Mouse (Mus musculus): ENCODE measurements around the gene Aph1b.
A peak's percentile ranks its signal among the peaks of the same experiment; 100 is the strongest.
"Not testable (repeated sequence)": the region's sequence is repeated elsewhere in the genome, so short reads cannot be mapped to it uniquely, and the experiment has no call there.

Gene Aph1b

DNA sequence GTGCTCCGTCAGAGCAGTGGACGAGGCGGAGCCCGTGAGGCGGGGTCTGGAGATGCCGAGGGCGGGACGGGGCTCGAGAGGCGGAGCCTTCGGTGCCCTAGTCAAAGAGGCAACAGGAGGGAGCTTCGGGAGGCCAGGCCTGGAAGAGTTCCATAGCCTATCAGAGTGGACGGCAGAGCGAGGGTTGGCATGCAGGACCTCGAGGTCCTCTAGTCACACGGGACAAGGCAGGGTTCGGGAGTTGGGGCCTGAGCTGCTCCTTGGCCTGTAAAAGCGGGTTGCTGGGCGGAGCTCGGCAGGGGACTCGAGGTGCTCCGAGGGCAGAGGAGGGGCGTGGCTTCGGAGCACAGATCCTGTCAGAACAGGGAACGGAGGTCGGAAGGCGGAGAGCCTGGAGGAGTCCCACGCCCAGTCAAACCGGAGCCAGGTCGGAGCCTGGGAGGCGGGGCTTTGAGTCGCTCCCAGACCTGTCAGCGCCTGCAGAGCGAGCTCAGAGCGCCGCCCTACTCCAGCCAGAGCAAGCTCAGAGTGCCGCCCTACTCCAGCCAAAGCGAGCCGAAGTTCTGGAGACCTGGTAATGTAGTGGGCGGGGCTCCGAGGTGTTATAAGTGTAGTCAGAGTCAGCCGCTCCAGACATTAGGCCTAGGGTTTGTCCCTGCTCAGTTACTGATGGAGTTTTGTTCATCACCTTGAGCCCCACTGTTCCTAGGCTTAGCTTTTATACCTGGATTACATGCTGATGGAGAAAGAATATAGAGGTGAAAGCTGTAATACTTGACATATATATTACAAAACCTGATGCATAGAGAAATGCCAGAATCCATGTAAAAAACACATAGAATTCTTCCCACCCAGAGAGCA is at the start of gene Aph1b:
TSS of gene Aph1b (minus strand) at position 27 of the 861 bp plus-strand sequence.
- peak; percentile 85 to 91 for DNase-seq (ENCODE audit: low spot score in 2 of 2)

DNA sequence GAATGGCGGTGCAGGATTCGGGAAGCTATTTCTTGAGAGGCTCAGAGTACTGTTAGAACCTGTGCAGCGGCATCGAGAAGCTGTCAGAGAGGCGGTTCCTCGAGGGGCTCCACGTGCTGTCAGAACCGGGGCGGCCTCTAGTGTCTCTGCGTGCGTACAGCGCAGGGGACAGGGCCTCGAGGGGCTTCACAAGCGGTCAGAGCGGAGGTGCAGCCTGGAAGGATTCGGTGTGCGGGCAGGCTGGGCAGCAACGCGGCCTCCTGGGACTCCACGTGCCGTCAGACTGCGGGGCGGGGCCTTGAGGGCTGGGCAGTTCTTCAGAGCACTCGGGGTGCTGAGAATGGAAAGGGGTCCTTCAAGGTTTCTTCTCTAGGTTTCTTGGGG is 39.8 kb upstream of the Aph1b start:
- peak in 1 of 2 experiments; percentile 67 for DNase-seq (ENCODE audit: low spot score in 2 of 2)

DNA sequence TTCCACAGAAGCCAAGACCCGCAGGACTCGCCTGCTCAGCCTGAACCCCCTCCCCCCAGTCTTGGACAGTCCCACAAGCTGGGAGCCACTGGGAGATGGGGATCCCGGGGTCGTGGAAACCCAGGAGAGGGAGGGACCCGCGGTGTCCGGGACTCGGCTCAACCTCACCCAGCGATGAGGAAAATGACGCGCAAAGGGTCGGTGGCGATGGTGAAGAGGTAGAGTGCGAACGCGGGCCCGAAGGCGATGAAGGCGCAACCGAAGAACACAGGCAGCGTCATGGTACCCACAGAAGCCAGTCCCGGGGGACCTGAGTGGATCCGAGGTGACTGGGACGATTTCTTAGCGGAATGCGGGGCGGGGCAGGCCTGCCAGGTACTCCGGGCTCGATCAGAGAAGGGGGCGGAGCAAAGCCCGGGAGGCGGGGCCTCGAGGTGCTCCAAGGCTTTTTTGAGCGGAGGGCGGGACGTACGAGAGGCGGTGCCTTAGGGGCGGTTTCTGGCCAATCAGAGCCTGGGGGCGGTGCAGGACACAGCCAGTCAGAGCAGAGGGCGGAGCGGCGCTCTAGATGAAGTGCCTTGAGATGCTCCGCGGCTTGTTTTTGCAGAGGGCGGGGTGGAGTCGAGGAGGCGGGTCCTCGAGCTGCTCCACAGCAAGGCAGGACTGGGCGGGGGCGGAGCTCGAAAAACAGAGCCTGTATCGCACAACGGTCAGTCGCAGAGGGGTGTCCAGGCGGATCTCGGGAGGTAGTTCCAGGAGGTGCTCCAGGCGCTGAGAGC is 39.2 kb upstream of the Aph1b start, which contains the start of gene Aph1c:
TSS of gene Aph1c (minus strand) at position 409 of the 779 bp plus-strand sequence.
- peak; percentile 99 for DNase-seq (ENCODE audit: low spot score in 2 of 2)

DNA sequence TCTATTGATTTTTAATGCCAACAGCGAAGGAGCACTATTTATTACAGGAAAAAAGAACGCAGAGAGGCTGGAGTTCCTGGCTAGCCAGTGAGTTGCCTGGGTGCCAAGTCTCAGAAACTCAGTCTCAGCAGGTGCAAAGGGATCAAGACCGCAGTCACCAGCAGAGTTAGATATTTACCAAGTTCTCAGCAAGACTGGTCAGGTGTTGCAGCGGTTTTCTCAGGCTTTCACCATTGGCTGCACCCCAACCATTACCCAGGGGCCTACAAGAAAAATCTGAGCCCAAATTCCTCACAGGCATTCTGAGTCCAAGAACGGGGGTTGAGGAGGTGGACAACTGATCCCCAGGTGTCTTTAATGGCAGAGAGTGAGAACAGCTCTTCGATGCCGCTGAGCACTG is 38.6 kb upstream of the Aph1b start:
- DNase-seq (ENCODE audit: low spot score in 2 of 2) = peak in 1 of 2 experiments; percentile 14

DNA sequence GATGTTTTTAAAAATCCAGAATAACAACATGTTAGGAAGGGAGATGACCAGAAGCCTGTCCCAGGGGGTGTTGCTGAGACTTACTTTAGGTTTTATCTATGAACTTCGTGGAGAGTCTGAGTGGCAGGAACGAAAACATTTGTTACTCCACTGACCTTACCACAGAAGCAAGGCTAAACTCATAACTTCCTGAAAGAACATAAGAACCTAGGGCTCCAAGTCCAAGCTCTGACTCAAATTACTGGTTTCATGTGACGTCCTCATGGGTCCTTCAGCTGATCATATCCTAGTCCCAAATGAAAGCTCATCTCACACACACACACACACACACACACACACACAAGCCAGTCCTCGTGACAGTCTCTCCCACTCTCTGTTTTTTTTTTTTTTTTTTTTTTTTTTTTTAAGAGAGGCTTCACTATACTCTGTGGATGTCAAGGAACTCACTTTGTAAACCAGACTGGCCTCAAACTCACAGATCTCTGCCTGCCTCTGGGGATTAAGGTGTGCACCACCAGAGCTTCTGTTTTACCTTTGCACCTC is 37.1 kb upstream of the Aph1b start:
- DNase-seq (ENCODE audit: low spot score in 2 of 2) = no peak

DNA sequence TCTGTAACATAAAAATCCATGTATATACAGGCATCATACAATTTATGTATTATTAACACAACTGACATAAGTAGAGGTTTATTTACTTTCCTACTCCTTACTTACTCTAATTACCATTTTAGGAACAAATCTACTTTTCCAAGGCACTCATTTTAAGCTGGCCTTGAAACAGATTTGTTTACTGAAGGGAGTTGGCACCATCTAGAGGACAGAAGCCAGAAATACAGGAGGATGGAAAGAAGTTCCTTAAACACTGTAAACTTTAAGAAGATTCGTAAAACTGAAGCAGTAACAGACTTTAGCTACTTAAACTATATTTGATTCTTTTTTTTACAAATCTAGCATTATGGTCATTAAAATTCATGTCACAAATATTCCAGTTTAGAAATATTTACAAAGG is 30.7 kb upstream of the Aph1b start:
- peak in 1 of 2 experiments; percentile 30 for DNase-seq (ENCODE audit: low spot score in 2 of 2)

GRCm38 (mm10) chr9:66822255-66822654 is 27.0 kb upstream of the Aph1b start:
- DNase-seq (ENCODE audit: low spot score in 2 of 2) = peak in 1 of 2 experiments; percentile 35

GRCm38 (mm10) chr9:66820996-66821395 is 25.7 kb upstream of the Aph1b start:
- no peak for DNase-seq (ENCODE audit: low spot score in 2 of 2)

DNA sequence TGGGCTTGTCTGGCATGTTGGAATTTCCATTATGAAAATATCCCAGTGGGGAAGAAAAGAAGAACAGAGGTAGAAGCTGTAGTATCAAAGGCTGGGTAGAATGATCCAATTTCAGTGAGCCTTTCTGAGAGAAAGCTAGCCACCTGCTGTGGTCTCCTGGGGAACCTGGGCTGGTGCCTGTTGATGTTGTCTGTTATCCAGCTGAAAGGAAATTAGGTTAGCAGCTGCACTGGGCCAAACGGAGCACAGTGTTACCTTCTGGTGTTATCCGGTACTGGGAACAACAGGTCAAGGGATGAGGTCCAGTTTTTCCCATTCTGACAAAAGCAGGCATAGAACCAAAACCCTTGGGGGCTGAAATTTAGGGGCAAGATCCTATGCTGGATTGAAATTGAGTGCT is 18.1 kb upstream of the Aph1b start:
- DNase-seq (ENCODE audit: low spot score in 2 of 2) = no peak

DNA sequence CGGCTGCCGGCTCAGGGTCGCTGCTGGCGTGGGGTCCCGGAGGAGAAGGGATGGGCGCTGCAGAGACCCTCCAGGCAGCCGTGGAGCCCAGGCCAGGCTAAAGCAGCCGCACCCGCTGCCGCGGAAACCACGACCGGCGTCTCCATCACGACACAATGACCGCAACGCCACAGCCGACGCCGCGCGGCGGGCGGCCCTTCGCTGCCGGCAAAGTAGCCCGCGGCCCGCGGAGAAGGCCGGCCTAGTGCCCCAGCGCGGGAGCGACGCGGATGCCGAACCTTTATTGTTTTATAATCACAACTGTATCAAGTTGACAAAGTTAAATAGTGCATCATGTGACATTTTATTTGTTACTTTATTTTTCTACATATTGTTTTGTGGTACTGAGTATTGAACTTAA is 10.7 kb upstream of the Aph1b start:
- DNase-seq (ENCODE audit: low spot score in 2 of 2) = not testable (repeated sequence)

DNA sequence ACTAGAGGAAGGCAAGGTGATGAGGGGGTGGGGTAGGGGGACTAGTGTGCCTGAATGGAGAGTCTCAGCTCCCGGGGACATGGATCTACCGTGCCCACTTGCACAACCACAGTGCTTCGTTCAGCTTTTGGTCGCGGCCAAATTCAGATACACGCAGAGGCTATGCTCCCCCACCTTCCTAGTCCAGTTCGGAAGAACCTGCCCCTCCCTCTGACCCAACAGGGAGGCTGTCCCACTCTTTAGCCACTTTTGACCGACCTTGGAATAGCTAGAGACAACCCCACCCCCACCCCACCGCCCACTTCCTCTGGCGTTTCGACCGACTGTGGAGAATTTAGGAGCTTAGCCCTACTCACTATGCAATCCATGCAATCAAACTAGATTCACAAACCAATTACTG is 6.7 kb upstream of the Aph1b start:
- DNase-seq (ENCODE audit: low spot score in 2 of 2) = no peak

DNA sequence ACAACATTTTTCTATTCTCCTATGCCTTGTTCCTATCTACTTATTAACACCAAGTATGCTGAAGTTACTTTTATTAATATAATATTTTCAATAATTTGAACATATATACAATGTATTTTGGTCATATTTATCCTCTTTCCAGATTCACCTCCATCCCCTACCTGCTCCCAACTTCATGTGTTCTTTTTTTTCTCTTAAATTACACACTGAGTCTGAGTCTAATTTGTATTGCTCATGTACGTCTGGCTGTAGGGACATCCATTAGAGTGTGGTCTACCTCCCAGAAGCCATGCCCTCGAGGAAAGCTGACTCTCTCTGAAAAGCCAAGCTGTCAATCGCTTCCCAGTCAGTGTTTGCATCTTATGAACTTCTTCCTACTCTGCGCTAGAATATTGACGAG is 1.4 kb upstream of the Aph1b start, which contains the start of gene Gm10647:
TSS of gene Gm10647 (plus strand) at position 301 of the 400 bp plus-strand sequence.
- no peak for DNase-seq (ENCODE audit: low spot score in 2 of 2)

- DNase-seq (ENCODE audit: low spot score in 2 of 2) = no peak
Observed at GRCm38 (mm10) chr9:66794629-66795463, 444 bp downstream of the Aph1b start.

- no peak for DNase-seq (ENCODE audit: low spot score in 2 of 2)
Observed at GRCm38 (mm10) chr9:66787821-66788220, 7.5 kb downstream of the Aph1b start.

GRCm38 (mm10) chr9:66784552-66784951 is 10.7 kb downstream of the Aph1b start:
- DNase-seq (ENCODE audit: low spot score in 2 of 2) = peak in 1 of 2 experiments; percentile 56

- no peak for DNase-seq (ENCODE audit: low spot score in 2 of 2)
Observed at GRCm38 (mm10) chr9:66770701-66771100, 24.6 kb downstream of the Aph1b start.

DNA sequence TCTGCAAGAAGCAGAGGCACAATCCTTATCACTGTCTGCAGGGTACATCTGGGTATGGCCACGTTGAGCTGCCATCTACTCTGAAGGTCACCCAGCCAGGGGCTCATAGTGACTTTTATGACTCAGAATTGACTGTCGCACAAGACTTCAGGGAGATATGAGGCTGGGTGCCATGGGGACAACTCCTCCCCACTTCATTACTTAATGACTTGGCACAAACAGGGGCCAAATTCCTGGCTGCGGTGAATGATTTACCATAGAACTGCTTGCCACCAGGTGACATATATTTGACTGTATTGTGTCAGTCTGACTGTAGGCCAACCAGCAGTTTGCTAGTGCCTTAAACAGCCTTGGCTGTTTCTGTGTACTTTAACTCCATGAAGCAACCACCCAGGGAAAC is 26.0 kb downstream of the Aph1b start:
- DNase-seq (ENCODE audit: low spot score in 2 of 2) = no peak

DNA sequence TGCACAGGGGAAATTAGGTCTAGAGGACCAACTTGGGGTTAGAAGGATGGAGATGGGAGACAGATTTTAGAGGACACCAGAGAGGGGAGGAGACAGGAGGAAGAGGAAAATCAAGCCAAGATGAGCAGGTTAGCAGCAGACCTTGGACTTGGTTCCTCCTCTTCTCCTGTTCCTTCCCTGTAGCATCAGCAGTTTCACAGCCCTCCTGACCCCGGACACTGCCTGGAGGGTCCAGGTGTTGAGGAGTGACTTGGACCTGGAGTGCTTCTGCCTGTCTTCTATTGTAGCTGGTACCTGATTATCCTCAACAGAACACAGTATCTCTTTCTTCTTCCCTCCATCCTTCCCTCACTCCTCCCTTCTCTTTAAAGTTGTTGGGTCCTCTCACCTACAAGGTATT is 26.6 kb downstream of the Aph1b start:
- DNase-seq (ENCODE audit: low spot score in 2 of 2) = no peak

GRCm38 (mm10) chr9:66760991-66761390 is 34.3 kb downstream of the Aph1b start:
- no peak for DNase-seq (ENCODE audit: low spot score in 2 of 2)

DNA sequence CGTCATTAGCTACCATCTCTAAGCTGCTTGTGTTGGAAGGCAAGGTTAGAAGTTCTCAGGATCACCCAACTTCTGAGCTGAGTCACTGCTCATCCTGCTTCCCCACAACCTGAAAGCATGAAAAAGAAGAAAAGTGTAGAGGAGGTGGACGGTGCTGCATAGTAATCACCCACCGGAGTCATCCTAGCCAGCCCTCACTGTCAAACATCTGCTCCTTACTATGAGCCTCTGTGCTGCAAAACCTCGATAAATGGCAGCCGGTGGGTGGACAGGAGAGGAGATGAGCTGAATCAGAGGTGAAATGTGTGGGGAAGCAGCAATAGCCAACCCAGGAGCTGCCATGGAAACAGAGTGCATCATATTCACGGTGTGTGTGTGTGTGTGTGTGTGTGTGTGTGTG is 42.4 kb downstream of the Aph1b start:
- no peak for DNase-seq (ENCODE audit: low spot score in 2 of 2)

DNA sequence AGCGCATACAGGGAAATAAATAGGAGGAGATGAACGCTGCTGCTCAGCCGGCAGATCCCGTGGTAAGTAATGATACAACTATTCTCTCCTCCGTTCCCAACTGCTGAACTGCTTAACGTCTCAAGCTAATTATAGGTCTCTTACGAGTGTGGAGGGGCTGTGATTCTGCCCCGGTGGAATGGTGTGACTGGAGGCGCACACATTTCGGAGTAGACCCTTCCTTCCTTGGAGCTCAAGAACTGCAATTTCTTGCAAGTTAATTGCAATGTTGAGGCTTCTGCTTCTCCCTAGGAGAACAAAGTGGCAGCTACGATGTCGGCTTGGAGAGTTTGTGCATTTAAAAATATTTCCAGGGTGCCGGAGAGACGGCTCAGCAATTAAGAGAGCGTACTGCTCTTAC is 46.9 kb downstream of the Aph1b start:
- no peak for DNase-seq (ENCODE audit: low spot score in 2 of 2)
